Mouse (Mus musculus): ENCODE measurements around the gene Nrip1. TPM values are rescaled to one million over a fixed set of nuclear protein-coding genes. Genes with fewer than 3 reads are reported as not detected.

The Nrip1 gene
- polyA plus RNA-seq, 1 experiment from 2014 or later: 40.0 TPM

DNA sequence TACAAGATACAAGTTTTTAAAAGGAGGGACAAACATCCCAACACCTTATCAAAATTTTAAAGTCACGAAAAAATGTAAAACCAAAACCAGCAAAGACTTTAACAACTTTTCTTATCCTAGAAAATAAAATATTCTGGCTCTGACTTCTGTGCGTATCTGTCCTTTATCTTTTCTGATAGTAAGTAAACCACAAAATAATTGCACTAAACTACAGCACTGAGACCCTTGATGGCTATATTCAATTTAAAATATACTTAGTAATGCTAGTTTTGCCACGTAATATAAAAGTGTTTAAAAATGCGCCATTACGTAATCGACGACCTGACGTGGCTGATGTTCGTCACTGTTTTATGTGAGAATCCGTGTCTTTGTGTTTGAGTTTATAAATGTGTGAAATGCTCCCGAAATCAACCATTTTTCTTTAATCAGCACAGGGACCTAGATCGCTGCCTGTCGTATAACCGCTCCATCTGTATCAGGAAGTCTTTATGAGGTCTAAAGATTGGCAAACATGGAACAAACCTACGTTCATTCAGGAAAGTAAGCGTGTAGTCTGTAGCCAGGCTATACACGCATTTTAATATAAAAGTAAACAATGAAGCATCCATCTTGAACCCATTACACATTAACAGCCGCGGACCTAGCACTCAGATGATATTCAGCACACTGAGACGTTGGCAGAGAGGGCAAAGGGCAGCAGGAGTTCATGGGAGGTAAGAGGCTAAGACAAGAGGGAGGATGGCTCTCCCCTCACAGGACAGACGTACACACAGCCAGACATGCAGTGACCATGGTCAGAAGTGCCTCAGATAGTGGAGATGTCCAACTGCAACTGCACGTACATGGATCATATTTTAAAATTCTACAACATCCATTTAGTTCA, 56.4 kb downstream of the Nrip1 start:
- no peak for DNase-seq (ENCODE audit: low spot score)
- H3K27ac ChIP-seq (replicated peaks): no peak overlapping the region
- WGBS: 90% methylated on average over 22 of the region's 22 CpGs
- H3K4me3 ChIP-seq: no peak overlapping the region
- peaks cover 71% of the 10 kb centered on the region for H3K4me1 ChIP-seq
- no peaks in the 10 kb centered on the region for H3K9me3 ChIP-seq (replicated peaks)
- 0 out of 2 replicates have a peak, but pooled peaks cover under 1% of the 10 kb centered on the region for H3K27me3 ChIP-seq (ENCODE audit: low read depth, poor library complexity, severe bottlenecking)
- H3K36me3 ChIP-seq: no peaks in the 10 kb centered on the region

GRCm38 (mm10) chr16:76315642-76316041, 58.0 kb downstream of the Nrip1 start:
- WGBS: 96% methylated on average over 3 of the region's 3 CpGs
- H3K36me3 ChIP-seq: no peaks in the 10 kb centered on the region
- H3K27ac ChIP-seq (replicated peaks): no peak overlapping the region
- H3K4me1 ChIP-seq: peaks cover 56% of the 10 kb centered on the region
- no peak for DNase-seq (ENCODE audit: low spot score)
- H3K4me3 ChIP-seq: no peak overlapping the region
- no peaks in the 10 kb centered on the region for H3K27me3 ChIP-seq (ENCODE audit: low read depth, poor library complexity, severe bottlenecking)
- H3K9me3 ChIP-seq (replicated peaks): no peaks in the 10 kb centered on the region

GRCm38 (mm10) chr16:76314013-76314950, 59.3 kb downstream of the Nrip1 start:
- WGBS: 86% methylated on average over 12 of the region's 12 CpGs
- no peak for DNase-seq (ENCODE audit: low spot score)

GRCm38 (mm10) chr16:76312887-76313420, 60.7 kb downstream of the Nrip1 start:
- H3K27ac ChIP-seq (replicated peaks): no peak overlapping the region
- 72% methylated on average over 1 of the region's 1 CpGs for WGBS

More at GRCm38 (mm10) chr16:76314013-76314950, 59.3 kb downstream of the Nrip1 start:
- no peaks in the 10 kb centered on the region for H3K9me3 ChIP-seq (replicated peaks)
- peaks cover 4% of the 10 kb centered on the region for H3K36me3 ChIP-seq
- no peak overlapping the region for H3K4me3 ChIP-seq
- H3K4me1 ChIP-seq: peaks cover 48% of the 10 kb centered on the region
- no peak overlapping the region for H3K27ac ChIP-seq (replicated peaks)
- no peaks in the 10 kb centered on the region for H3K27me3 ChIP-seq (ENCODE audit: low read depth, poor library complexity, severe bottlenecking)

GRCm38 (mm10) chr16:76310791-76311190, 62.8 kb downstream of the Nrip1 start:
- H3K27ac ChIP-seq (replicated peaks): no peak overlapping the region

More at GRCm38 (mm10) chr16:76312887-76313420, 60.7 kb downstream of the Nrip1 start:
- Histone ChIP-seq H3K9me3 (replicated peaks) (no peaks in the 10 kb centered on the region), H3K4me3 (no peak overlapping the region), H3K4me1 (peaks cover 35% of the 10 kb centered on the region), H3K36me3 (peaks cover 11% of the 10 kb centered on the region), H3K27me3 (ENCODE audit: low read depth, poor library complexity, severe bottlenecking) (no peaks in the 10 kb centered on the region)
- no peak for DNase-seq (ENCODE audit: low spot score)

GRCm38 (mm10) chr16:76310286-76310685, 63.3 kb downstream of the Nrip1 start:
- Histone ChIP-seq H3K9me3 (replicated peaks) (no peaks in the 10 kb centered on the region), H3K27me3 (ENCODE audit: low read depth, poor library complexity, severe bottlenecking) (no peaks in the 10 kb centered on the region), H3K27ac (replicated peaks) (no peak overlapping the region), H3K4me3 (no peak overlapping the region), H3K4me1 (peaks cover 25% of the 10 kb centered on the region; the same call in 1 of the 2 replicates), H3K36me3 (peaks cover 19% of the 10 kb centered on the region)
- DNase-seq (ENCODE audit: low spot score): no peak
- WGBS: 81% methylated on average over 8 of the region's 8 CpGs

More at GRCm38 (mm10) chr16:76310791-76311190, 62.8 kb downstream of the Nrip1 start:
- peaks cover 19% of the 10 kb centered on the region for H3K36me3 ChIP-seq
- H3K4me3 ChIP-seq: no peak overlapping the region
- H3K4me1 ChIP-seq: peaks cover 25% of the 10 kb centered on the region; the same call in 1 of the 2 replicates
- DNase-seq (ENCODE audit: low spot score): no peak
- H3K27me3 ChIP-seq (ENCODE audit: low read depth, poor library complexity, severe bottlenecking): no peaks in the 10 kb centered on the region
- H3K9me3 ChIP-seq (replicated peaks): no peaks in the 10 kb centered on the region
- 92% methylated on average over 2 of the region's 2 CpGs for WGBS

DNA sequence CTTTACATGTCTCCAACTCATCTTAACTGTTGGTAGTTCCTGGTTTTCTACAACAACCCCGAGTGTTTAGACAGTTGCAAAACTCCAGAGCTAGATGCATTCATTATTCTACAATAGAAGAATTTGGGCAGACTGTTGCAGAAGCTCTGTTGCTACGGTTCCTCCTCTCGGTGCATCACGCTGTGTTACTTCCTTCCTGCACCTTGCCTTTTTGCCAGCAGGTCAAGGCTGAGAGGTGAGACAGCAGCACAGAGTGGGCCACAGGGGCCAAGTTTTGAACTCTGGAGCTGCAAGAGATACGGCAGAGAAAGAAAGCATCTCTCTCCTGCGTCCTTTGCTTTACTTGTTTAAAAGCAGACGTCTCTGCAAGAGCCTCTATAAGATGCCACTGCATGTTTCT, 64.3 kb downstream of the Nrip1 start:
- Histone ChIP-seq H3K27me3 (ENCODE audit: low read depth, poor library complexity, severe bottlenecking) (no peaks in the 10 kb centered on the region), H3K9me3 (replicated peaks) (no peaks in the 10 kb centered on the region), H3K4me1 (peaks cover 23% of the 10 kb centered on the region; the same call in 1 of the 2 replicates), H3K27ac (replicated peaks) (no peak overlapping the region), H3K4me3 (no peak overlapping the region), H3K36me3 (peaks cover 19% of the 10 kb centered on the region)
- WGBS: 92% methylated on average over 7 of the region's 7 CpGs
- no peak for DNase-seq (ENCODE audit: low spot score)

GRCm38 (mm10) chr16:76307039-76307438, 66.6 kb downstream of the Nrip1 start:
- Histone ChIP-seq H3K27ac (replicated peaks) (no peak overlapping the region), H3K4me3 (no peak overlapping the region), H3K4me1 (0 out of 2 replicates have a peak, but pooled peaks cover 5% of the 10 kb centered on the region), H3K9me3 (replicated peaks) (no peaks in the 10 kb centered on the region), H3K36me3 (peaks cover 19% of the 10 kb centered on the region), H3K27me3 (ENCODE audit: low read depth, poor library complexity, severe bottlenecking) (no peaks in the 10 kb centered on the region)
- WGBS: 89% methylated on average over 3 of the region's 3 CpGs
- no peak for DNase-seq (ENCODE audit: low spot score)

DNA sequence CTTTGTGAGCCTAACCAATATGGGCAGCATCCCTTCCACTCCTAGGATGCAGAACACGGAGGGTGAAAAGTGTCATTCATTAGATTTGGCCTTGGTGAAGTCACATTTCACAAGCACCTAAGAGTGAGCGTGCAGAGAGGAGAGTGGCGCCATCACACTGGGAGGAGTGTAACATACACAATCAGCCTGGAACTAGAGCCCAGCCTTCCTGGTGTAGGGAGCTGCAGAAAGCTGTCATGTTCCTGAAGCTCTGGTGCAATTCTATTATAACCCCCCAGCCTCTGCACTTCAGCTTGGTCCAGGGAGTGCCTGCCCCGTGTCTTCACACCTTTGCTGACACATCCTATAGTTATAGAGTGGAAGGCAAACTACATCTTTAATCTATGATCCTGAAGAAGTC, 67.2 kb downstream of the Nrip1 start:
- H3K4me1 ChIP-seq: peaks cover 10% of the 10 kb centered on the region
- H3K36me3 ChIP-seq: peaks cover 19% of the 10 kb centered on the region
- no peaks in the 10 kb centered on the region for H3K27me3 ChIP-seq (ENCODE audit: low read depth, poor library complexity, severe bottlenecking)
- no peaks in the 10 kb centered on the region for H3K9me3 ChIP-seq (replicated peaks)
- no peak for DNase-seq (ENCODE audit: low spot score)
- WGBS: 92% methylated on average over 4 of the region's 4 CpGs
- no peak overlapping the region for H3K4me3 ChIP-seq
- H3K27ac ChIP-seq (replicated peaks): no peak overlapping the region

GRCm38 (mm10) chr16:76303436-76303835, 70.2 kb downstream of the Nrip1 start:
- Histone ChIP-seq H3K36me3 (peaks cover 8% of the 10 kb centered on the region; the same call in 1 of the 2 replicates), H3K27me3 (ENCODE audit: low read depth, poor library complexity, severe bottlenecking) (no peaks in the 10 kb centered on the region), H3K4me3 (no peak overlapping the region), H3K4me1 (peaks cover 21% of the 10 kb centered on the region), H3K9me3 (replicated peaks) (no peaks in the 10 kb centered on the region), H3K27ac (replicated peaks) (no peak overlapping the region)
- 91% methylated on average over 6 of the region's 6 CpGs for WGBS
- DNase-seq (ENCODE audit: low spot score): no peak

DNA sequence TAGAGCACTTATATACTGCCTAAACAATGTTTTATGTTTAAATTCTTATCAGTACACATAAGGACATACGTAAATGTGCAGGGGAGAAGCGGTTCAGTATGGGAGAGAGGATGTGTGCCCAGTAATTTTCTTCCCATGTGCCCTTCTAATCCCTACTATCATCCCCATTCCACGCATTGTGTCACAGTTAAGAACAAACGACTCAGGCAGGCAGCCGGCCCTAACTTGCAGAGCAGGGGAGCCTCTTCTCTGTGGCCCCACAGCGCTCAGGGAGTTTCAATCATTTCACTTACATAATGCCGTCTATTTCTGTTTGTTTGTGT, 71.9 kb downstream of the Nrip1 start:
- H3K27me3 ChIP-seq (ENCODE audit: low read depth, poor library complexity, severe bottlenecking): no peaks in the 10 kb centered on the region
- no peaks in the 10 kb centered on the region for H3K9me3 ChIP-seq (replicated peaks)
- H3K4me3 ChIP-seq: no peak overlapping the region
- H3K27ac ChIP-seq (replicated peaks): no peak overlapping the region
- WGBS: 76% methylated on average over 7 of the region's 7 CpGs
- peaks cover 5% of the 10 kb centered on the region; the same call in 1 of the 2 replicates for H3K36me3 ChIP-seq
- peaks cover 21% of the 10 kb centered on the region for H3K4me1 ChIP-seq
- DNase-seq (ENCODE audit: low spot score): no peak

DNA sequence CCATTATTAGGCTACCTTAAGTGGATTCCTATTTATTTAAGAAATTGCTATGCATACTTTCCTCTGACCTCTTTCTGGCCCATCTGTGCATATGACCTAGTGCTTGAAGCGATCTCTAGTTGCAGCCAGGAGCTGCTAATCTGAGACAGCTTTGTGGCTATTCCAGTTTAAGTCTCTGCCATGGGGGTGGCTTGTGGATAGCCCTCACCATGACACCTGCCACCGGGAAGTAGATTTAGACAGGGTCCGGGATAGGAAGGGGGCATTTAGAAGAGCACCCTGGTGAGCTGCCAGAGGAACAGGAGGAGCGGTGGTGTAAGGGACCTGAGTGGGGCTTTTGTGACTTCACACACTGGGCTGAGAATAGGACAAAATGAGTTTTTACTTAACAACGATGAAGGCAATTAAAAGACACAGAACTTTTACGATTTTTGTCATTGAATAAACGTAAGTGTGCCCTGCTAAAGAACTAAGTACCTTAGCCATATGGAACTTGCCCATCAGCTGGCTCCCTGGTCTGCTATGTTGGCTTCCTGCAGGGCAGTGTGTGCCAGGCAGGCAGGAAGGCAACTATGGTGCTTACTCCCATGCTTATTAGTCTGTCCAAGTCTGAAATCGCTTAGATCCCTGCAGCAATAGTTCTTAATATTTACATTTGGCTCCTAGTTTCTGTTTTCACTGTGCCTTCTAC, 72.4 kb downstream of the Nrip1 start:
- Histone ChIP-seq H3K4me3 (no peak overlapping the region), H3K36me3 (no peaks in the 10 kb centered on the region; the same call in 1 of the 2 replicates), H3K9me3 (replicated peaks) (no peaks in the 10 kb centered on the region), H3K27me3 (ENCODE audit: low read depth, poor library complexity, severe bottlenecking) (no peaks in the 10 kb centered on the region), H3K27ac (replicated peaks) (no peak overlapping the region), H3K4me1 (peaks cover 21% of the 10 kb centered on the region)
- 84% methylated on average over 8 of the region's 8 CpGs for WGBS
- no peak for DNase-seq (ENCODE audit: low spot score)

All from midbrain, embryonic 10.5 days (tissue).